Mouse (Mus musculus): Measurements from ENCODE around the gene Nrf1. TPM values are rescaled to one million over a fixed set of nuclear protein-coding genes. Genes with fewer than 3 reads are reported as not detected.

Nrf1 gene
- polyA plus RNA-seq, 1 experiment: 27.0 TPM

DNA sequence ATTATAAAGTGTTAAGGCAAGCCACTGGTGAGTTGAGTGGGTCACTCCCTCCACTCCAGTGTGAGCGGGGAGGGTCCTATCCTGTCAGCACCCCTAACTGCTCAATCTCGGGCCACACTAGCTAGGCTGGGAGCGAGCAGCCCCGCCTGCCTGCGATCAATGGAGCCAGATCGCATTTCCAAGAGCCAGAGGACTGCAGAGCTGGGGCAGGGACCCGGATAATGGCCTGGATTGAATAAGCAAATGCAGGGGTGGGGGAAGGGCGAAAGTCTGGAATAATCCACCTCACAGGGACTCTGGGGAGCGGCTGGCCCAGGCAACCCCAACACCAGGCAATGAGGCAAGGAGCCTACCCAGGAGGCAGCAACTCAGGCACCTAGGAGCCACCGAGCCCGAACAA is 119.4 kb downstream of the Nrf1 start:
- TF ChIP-seq POLR2A (IDR thresholded peaks at IDR 0.05; ENCODE audit: control insufficient read depth, low read depth, low read length): no peak
- no peak for TF ChIP-seq CTCF (IDR thresholded peaks at IDR 0.05; ENCODE audit: control insufficient read depth, insufficient read depth, insufficient replicate concordance, low read depth, low read length)
- H3K4me1 ChIP-seq (ENCODE audit: control insufficient read depth, insufficient read depth, low read length): no peaks in the 10 kb centered on the region
- no peak overlapping the region for H3K4me3 ChIP-seq (ENCODE audit: control insufficient read depth, low read depth, low read length)
- no peaks in the 10 kb centered on the region for H3K36me3 ChIP-seq (ENCODE audit: control insufficient read depth, insufficient read depth, low read length)
- H3K27me3 ChIP-seq (ENCODE audit: control insufficient read depth, insufficient read depth, low read length): no peaks in the 10 kb centered on the region
- H3K27ac ChIP-seq (ENCODE audit: control insufficient read depth, insufficient read depth, low read depth, low read length): no peak overlapping the region

- Histone ChIP-seq H3K27me3 (ENCODE audit: control insufficient read depth, insufficient read depth, low read length) (peaks cover 2% of the 10 kb centered on the region; the same call in 1 of the 2 replicates), H3K36me3 (ENCODE audit: control insufficient read depth, insufficient read depth, low read length) (no peaks in the 10 kb centered on the region), H3K4me1 (ENCODE audit: control insufficient read depth, insufficient read depth, low read length) (peaks cover 5% of the 10 kb centered on the region), H3K4me3 (ENCODE audit: control insufficient read depth, low read depth, low read length) (no peak overlapping the region), H3K27ac (ENCODE audit: control insufficient read depth, insufficient read depth, low read depth, low read length) (no peak overlapping the region)
- TF ChIP-seq POLR2A (IDR thresholded peaks at IDR 0.05; ENCODE audit: control insufficient read depth, low read depth, low read length): no peak
These were observed 120.5 kb downstream of the Nrf1 start for GRCm38 (mm10) chr6:30168275-30168674.

DNA sequence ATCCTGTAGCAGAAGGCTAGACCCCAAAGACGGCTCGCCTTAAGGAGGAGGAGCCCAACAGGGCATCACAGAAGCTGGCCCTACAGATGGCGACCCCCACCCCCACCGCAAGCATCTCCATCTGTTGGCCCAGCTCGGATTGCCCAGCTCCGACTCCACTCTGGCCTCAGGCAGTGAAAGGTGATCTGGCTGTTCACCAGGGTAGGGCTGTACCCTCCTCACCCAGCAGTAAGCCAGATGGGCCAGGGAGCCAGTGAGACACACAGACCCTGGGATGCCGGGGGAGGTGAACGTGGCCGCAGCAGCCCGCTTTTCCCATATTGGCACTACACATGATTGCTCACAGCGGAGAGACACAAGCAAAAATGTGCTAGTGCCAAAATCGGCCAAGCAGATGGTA is 121.4 kb downstream of the Nrf1 start:
- no peak overlapping the region for H3K27ac ChIP-seq (ENCODE audit: control insufficient read depth, insufficient read depth, low read depth, low read length)
- peaks cover 11% of the 10 kb centered on the region for H3K4me1 ChIP-seq (ENCODE audit: control insufficient read depth, insufficient read depth, low read length)
- no peaks in the 10 kb centered on the region for H3K36me3 ChIP-seq (ENCODE audit: control insufficient read depth, insufficient read depth, low read length)
- H3K27me3 ChIP-seq (ENCODE audit: control insufficient read depth, insufficient read depth, low read length): peaks cover 2% of the 10 kb centered on the region; the same call in 1 of the 2 replicates
- no peak overlapping the region for H3K4me3 ChIP-seq (ENCODE audit: control insufficient read depth, low read depth, low read length)
- TF ChIP-seq POLR2A (IDR thresholded peaks at IDR 0.05; ENCODE audit: control insufficient read depth, low read depth, low read length): no peak
- TF ChIP-seq CTCF (IDR thresholded peaks at IDR 0.05; ENCODE audit: control insufficient read depth, insufficient read depth, insufficient replicate concordance, low read depth, low read length): no peak

DNA sequence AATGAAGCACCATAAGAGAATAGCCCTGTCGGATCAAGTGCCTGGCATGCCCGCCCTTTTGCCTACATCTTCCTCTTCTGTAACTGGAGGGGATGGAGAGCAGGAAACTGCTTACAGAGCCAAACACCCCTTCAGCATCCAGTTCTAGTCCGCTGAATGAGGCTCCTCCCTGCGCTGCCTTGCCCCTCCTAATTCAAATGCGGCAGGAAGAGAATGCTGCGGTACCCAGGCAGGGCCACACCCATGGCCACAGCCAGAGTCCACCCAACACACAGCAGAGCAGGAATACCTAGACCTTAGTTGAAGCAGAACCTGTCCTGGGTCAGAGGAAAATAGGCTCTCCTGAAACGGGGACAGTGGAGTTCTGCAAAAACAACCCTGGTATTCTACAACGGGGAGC is 123.4 kb downstream of the Nrf1 start:
- TF ChIP-seq CTCF (IDR thresholded peaks at IDR 0.05; ENCODE audit: control insufficient read depth, insufficient read depth, insufficient replicate concordance, low read depth, low read length) (no peak), POLR2A (IDR thresholded peaks at IDR 0.05; ENCODE audit: control insufficient read depth, low read depth, low read length) (no peak)
- Histone ChIP-seq H3K27ac (ENCODE audit: control insufficient read depth, insufficient read depth, low read depth, low read length) (no peak overlapping the region), H3K27me3 (ENCODE audit: control insufficient read depth, insufficient read depth, low read length) (peaks cover 2% of the 10 kb centered on the region; the same call in 1 of the 2 replicates), H3K4me1 (ENCODE audit: control insufficient read depth, insufficient read depth, low read length) (peaks cover 25% of the 10 kb centered on the region), H3K36me3 (ENCODE audit: control insufficient read depth, insufficient read depth, low read length) (no peaks in the 10 kb centered on the region), H3K4me3 (ENCODE audit: control insufficient read depth, low read depth, low read length) (no peak overlapping the region)

GRCm38 (mm10) chr6:30171967-30172366 is 124.2 kb downstream of the Nrf1 start:
- TF ChIP-seq POLR2A (IDR thresholded peaks at IDR 0.05; ENCODE audit: control insufficient read depth, low read depth, low read length) (no peak), CTCF (IDR thresholded peaks at IDR 0.05; ENCODE audit: control insufficient read depth, insufficient read depth, insufficient replicate concordance, low read depth, low read length) (no peak)
- H3K27me3 ChIP-seq (ENCODE audit: control insufficient read depth, insufficient read depth, low read length): peaks cover 2% of the 10 kb centered on the region; the same call in 1 of the 2 replicates
- no peak overlapping the region for H3K4me3 ChIP-seq (ENCODE audit: control insufficient read depth, low read depth, low read length)
- H3K27ac ChIP-seq (ENCODE audit: control insufficient read depth, insufficient read depth, low read depth, low read length): no peak overlapping the region
- H3K4me1 ChIP-seq (ENCODE audit: control insufficient read depth, insufficient read depth, low read length): peaks cover 25% of the 10 kb centered on the region
- H3K36me3 ChIP-seq (ENCODE audit: control insufficient read depth, insufficient read depth, low read length): no peaks in the 10 kb centered on the region

- TF ChIP-seq POLR2A (IDR thresholded peaks at IDR 0.05; ENCODE audit: control insufficient read depth, low read depth, low read length) (no peak), CTCF (IDR thresholded peaks at IDR 0.05; ENCODE audit: control insufficient read depth, insufficient read depth, insufficient replicate concordance, low read depth, low read length) (no peak)
- no peak overlapping the region for H3K4me3 ChIP-seq (ENCODE audit: control insufficient read depth, low read depth, low read length)
- no peak overlapping the region for H3K27ac ChIP-seq (ENCODE audit: control insufficient read depth, insufficient read depth, low read depth, low read length)
- peaks cover 5% of the 10 kb centered on the region for H3K27me3 ChIP-seq (ENCODE audit: control insufficient read depth, insufficient read depth, low read length)
- H3K4me1 ChIP-seq (ENCODE audit: control insufficient read depth, insufficient read depth, low read length): peaks cover 28% of the 10 kb centered on the region
- no peaks in the 10 kb centered on the region for H3K36me3 ChIP-seq (ENCODE audit: control insufficient read depth, insufficient read depth, low read length)
These were observed 124.6 kb downstream of the Nrf1 start for GRCm38 (mm10) chr6:30172441-30172819.

DNA sequence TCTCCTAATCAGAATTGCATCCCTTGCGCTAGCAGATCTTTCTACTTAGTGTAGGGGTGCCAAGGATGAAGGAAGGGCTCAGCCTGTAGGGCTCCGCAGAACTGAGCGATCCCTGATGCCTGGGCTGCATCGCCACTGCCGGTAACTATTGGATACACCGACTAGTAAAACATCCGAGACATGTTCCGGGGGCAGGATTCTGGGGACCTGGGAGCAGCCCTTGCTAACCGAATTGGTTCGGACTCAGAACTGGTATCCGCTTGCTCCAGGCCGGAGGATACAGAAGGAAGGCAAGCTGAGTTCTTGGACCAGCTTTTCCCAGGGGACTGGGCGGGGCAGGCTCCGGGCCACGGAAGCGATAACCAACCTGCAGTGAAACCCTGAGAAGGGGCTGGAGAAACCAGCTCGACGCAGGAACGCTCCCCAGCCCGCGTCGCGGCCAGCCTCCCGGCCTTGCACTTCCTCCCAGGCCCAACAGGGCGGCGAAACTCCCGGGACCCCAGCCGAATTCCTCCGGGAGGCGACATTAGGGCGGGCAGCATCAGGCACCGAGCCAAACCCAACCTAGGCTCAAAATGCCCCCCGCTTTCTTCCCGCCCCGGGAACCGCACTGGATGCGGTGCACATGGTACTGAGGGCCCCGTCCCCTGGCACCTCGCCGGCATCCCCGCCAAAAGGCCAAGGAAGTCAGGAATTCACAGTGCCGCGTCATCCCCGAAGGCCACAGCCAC is 125.2 kb downstream of the Nrf1 start:
- peaks cover 30% of the 10 kb centered on the region for H3K4me1 ChIP-seq (ENCODE audit: control insufficient read depth, insufficient read depth, low read length)
- TF ChIP-seq CTCF (IDR thresholded peaks at IDR 0.05; ENCODE audit: control insufficient read depth, insufficient read depth, insufficient replicate concordance, low read depth, low read length): peak; percentile 26
- no peak for TF ChIP-seq POLR2A (IDR thresholded peaks at IDR 0.05; ENCODE audit: control insufficient read depth, low read depth, low read length)
- no peaks in the 10 kb centered on the region for H3K36me3 ChIP-seq (ENCODE audit: control insufficient read depth, insufficient read depth, low read length)
- H3K27ac ChIP-seq (ENCODE audit: control insufficient read depth, insufficient read depth, low read depth, low read length): no peak overlapping the region
- peak overlapping the region; percentile 56 for H3K4me3 ChIP-seq (ENCODE audit: control insufficient read depth, low read depth, low read length)
- H3K27me3 ChIP-seq (ENCODE audit: control insufficient read depth, insufficient read depth, low read length): peaks cover 5% of the 10 kb centered on the region

Data from testis, adult 2 months (tissue).